ENCODE assay signal across 8 mouse cellular contexts in genomic region chr14:26637851-26638707, GRCm38 (mm10). TPM values are rescaled to one million over a fixed set of nuclear protein-coding genes. Genes with fewer than 3 reads are reported as not detected.
DNase-seq lines count a peak whose midpoint lies in the region; ATAC-seq lines count a peak whose summit lies in the region.

TSS of gene Arf4 (plus strand) at chr14:26638074.

- DNase-seq in adipocyte (ENCODE audit: low spot score) = peak; percentile 99
- DNase-seq in embryo, embryonic 10 days (ENCODE audit: low spot score) = peak; percentile 99
- peak; percentile 98 for DNase-seq in gastrocnemius, postnatal 10 days
- peak; percentile 98 for DNase-seq in induced T-regulatory cell, adult 2 months (ENCODE audit: low read depth)
- DNase-seq in left cerebral cortex, adult 9 months (ENCODE audit: low spot score in 2 of 2) = peak; percentile 98
- peak; percentile 97 for DNase-seq in right cerebral cortex, postnatal 14 days
- peak; percentile 96 to 98 for DNase-seq in urinary bladder, postnatal 36 days (ENCODE audit: low spot score in 2 of 2)

- ATAC-seq in megakaryocyte progenitor cell, adult 5-6 weeks (replicated peaks; ENCODE audit: poor library complexity) = peak; percentile 91

RNA-seq across cellular contexts. Expression of gene Arf4, which starts in this region (rescaled TPM):
- total RNA-seq in gastrocnemius, postnatal 10 days (2021) = 100 to 1,000 TPM in 1 of 2 experiments, 10 to 100 TPM in 1; 90.0 to 126 TPM
- 361 and 398 TPM in 2 replicates for total RNA-seq in megakaryocyte progenitor cell, adult 5-6 weeks (2015)
- total RNA-seq in megakaryocyte progenitor cell, adult 5-6 weeks (2017) = 88.2 and 105 TPM in 2 replicates

Comparison
In these comparisons a context has a peak if more than half of its experiments do, and no peak if none do; other contexts are left out.
1. Peak in every context shown above with its lines: DNase-seq and ATAC-seq.